Mouse (Mus musculus) cerebellum, adult 9-10 months (tissue): Measurements from ENCODE around the gene Zp2.

Source experiments
- DNase-seq: peaks from one replicate; pipeline ENCODE4 v3.0.0; 2022

The Zp2 gene

GRCm38 (mm10) chr7:120145191-120145590, at the start of gene Zp2:
Gene Zp2, minus strand, starts transcription at chr7:120145291.
- DNase-seq: no peak

- no peak for DNase-seq
Measured at GRCm38 (mm10) chr7:120192816-120193215, 47.7 kb upstream of the Zp2 start.

GRCm38 (mm10) chr7:120192207-120192606, 47.1 kb upstream of the Zp2 start:
- no peak for DNase-seq

- peak; percentile 53 for DNase-seq
Measured at GRCm38 (mm10) chr7:120190150-120190665, 45.1 kb upstream of the Zp2 start.

GRCm38 (mm10) chr7:120189369-120190149, 44.5 kb upstream of the Zp2 start:
- DNase-seq: peak; percentile 49

GRCm38 (mm10) chr7:120188946-120189345, 43.9 kb upstream of the Zp2 start:
- DNase-seq: no peak

- DNase-seq: no peak
Measured at GRCm38 (mm10) chr7:120182891-120183290, 37.8 kb upstream of the Zp2 start.

- no peak for DNase-seq
Measured at GRCm38 (mm10) chr7:120181401-120182230, 36.5 kb upstream of the Zp2 start.

GRCm38 (mm10) chr7:120180547-120180946, 35.5 kb upstream of the Zp2 start:
- DNase-seq: no peak

GRCm38 (mm10) chr7:120178935-120179334, 33.8 kb upstream of the Zp2 start:
- DNase-seq: no peak

- DNase-seq: no peak
Measured at GRCm38 (mm10) chr7:120177611-120178010, 32.5 kb upstream of the Zp2 start.

GRCm38 (mm10) chr7:120174723-120175504, 29.8 kb upstream of the Zp2 start:
- DNase-seq: no peak

GRCm38 (mm10) chr7:120173603-120174244, 28.6 kb upstream of the Zp2 start, which contains the start of gene Anks4b:
Gene Anks4b, plus strand, starts transcription at chr7:120173858.
- no peak for DNase-seq

GRCm38 (mm10) chr7:120172188-120172700, 27.2 kb upstream of the Zp2 start:
- no peak for DNase-seq

GRCm38 (mm10) chr7:120163581-120164251, 18.6 kb upstream of the Zp2 start:
- DNase-seq: no peak

GRCm38 (mm10) chr7:120158121-120158613, 13.1 kb upstream of the Zp2 start:
- DNase-seq: no peak

GRCm38 (mm10) chr7:120157575-120158061, 12.5 kb upstream of the Zp2 start:
- DNase-seq: no peak

- DNase-seq: peak; percentile 62
Measured at GRCm38 (mm10) chr7:120156841-120157409, 11.8 kb upstream of the Zp2 start.

GRCm38 (mm10) chr7:120150898-120151297, 5.8 kb upstream of the Zp2 start:
- no peak for DNase-seq

GRCm38 (mm10) chr7:120150257-120150656, 5.2 kb upstream of the Zp2 start:
- DNase-seq: no peak

GRCm38 (mm10) chr7:120142743-120143142, 2.3 kb downstream of the Zp2 start:
- DNase-seq: no peak
